Mouse (Mus musculus): ENCODE results near the gene Immp2l. TPM values are rescaled to one million over a fixed set of nuclear protein-coding genes. Genes with fewer than 3 reads are reported as not detected.

Gene Immp2l
- polyA plus RNA-seq, 1 experiment from 2014 or later, result 9.4 TPM

GRCm38 (mm10) chr12:41878493-41878892 is 854.6 kb downstream of the Immp2l start:
- WGBS, result 67% methylated on average over 3 of the region's 3 CpGs
- H3K27me3 ChIP-seq (ENCODE audit: control insufficient read depth, insufficient read depth, low read length), result no peaks in the 10 kb centered on the region

GRCm38 (mm10) chr12:41878972-41879371 is 855.1 kb downstream of the Immp2l start:
- ATAC-seq (replicated peaks; ENCODE audit: extremely low read depth, insufficient read depth, low FRiP score), result no peak
- Histone ChIP-seq H3K9ac (ENCODE audit: low read length) (no peak overlapping the region), H3K27ac (ENCODE audit: low read length) (no peak overlapping the region), H3K27me3 (ENCODE audit: control insufficient read depth, insufficient read depth, low read length) (no peaks in the 10 kb centered on the region), H3K4me1 (ENCODE audit: control insufficient read depth, insufficient read depth, low read length) (peaks cover 5% of the 10 kb centered on the region), H3K4me2 (ENCODE audit: low read depth, low read length) (no peak overlapping the region), H3K9me3 (replicated peaks; ENCODE audit: control insufficient read depth, low read length) (no peaks in the 10 kb centered on the region), H3K36me3 (ENCODE audit: control insufficient read depth, insufficient read depth) (no peaks in the 10 kb centered on the region), H3K4me3 (ENCODE audit: low read length) (no peak overlapping the region)
- whole genome bisulfite sequencing, result 91% methylated on average over 1 of the region's 1 CpGs

More at GRCm38 (mm10) chr12:41878493-41878892, 854.6 kb downstream of the Immp2l start:
- no peaks in the 10 kb centered on the region for H3K9me3 ChIP-seq (replicated peaks; ENCODE audit: control insufficient read depth, low read length)
- H3K4me1 ChIP-seq (ENCODE audit: control insufficient read depth, insufficient read depth, low read length), result peaks cover 5% of the 10 kb centered on the region
- no peak overlapping the region for H3K27ac ChIP-seq (ENCODE audit: low read length)
- no peak overlapping the region for H3K4me3 ChIP-seq (ENCODE audit: low read length)
- H3K9ac ChIP-seq (ENCODE audit: low read length), result no peak overlapping the region
- H3K36me3 ChIP-seq (ENCODE audit: control insufficient read depth, insufficient read depth), result no peaks in the 10 kb centered on the region
- no peak overlapping the region for H3K4me2 ChIP-seq (ENCODE audit: low read depth, low read length)
- ATAC-seq (replicated peaks; ENCODE audit: extremely low read depth, insufficient read depth, low FRiP score), result no peak

GRCm38 (mm10) chr12:41879412-41879811 is 855.5 kb downstream of the Immp2l start:
- H3K4me1 ChIP-seq (ENCODE audit: control insufficient read depth, insufficient read depth, low read length), result peaks cover 5% of the 10 kb centered on the region
- no peaks in the 10 kb centered on the region for H3K36me3 ChIP-seq (ENCODE audit: control insufficient read depth, insufficient read depth)
- H3K4me3 ChIP-seq (ENCODE audit: low read length), result no peak overlapping the region
- no peak overlapping the region for H3K4me2 ChIP-seq (ENCODE audit: low read depth, low read length)
- no peaks in the 10 kb centered on the region for H3K27me3 ChIP-seq (ENCODE audit: control insufficient read depth, insufficient read depth, low read length)
- H3K27ac ChIP-seq (ENCODE audit: low read length), result no peak overlapping the region
- WGBS, result 56% methylated on average over 1 of the region's 1 CpGs
- ATAC-seq (replicated peaks; ENCODE audit: extremely low read depth, insufficient read depth, low FRiP score), result no peak
- no peak overlapping the region for H3K9ac ChIP-seq (ENCODE audit: low read length)
- no peaks in the 10 kb centered on the region for H3K9me3 ChIP-seq (replicated peaks; ENCODE audit: control insufficient read depth, low read length)

GRCm38 (mm10) chr12:41880833-41881232 is 856.9 kb downstream of the Immp2l start:
- WGBS, result 39% methylated on average over 3 of the region's 3 CpGs
- Histone ChIP-seq H3K9ac (ENCODE audit: low read length) (no peak overlapping the region), H3K4me3 (ENCODE audit: low read length) (no peak overlapping the region), H3K9me3 (replicated peaks; ENCODE audit: control insufficient read depth, low read length) (no peaks in the 10 kb centered on the region), H3K4me2 (ENCODE audit: low read depth, low read length) (no peak overlapping the region), H3K4me1 (ENCODE audit: control insufficient read depth, insufficient read depth, low read length) (peaks cover 5% of the 10 kb centered on the region), H3K27ac (ENCODE audit: low read length) (no peak overlapping the region), H3K36me3 (ENCODE audit: control insufficient read depth, insufficient read depth) (no peaks in the 10 kb centered on the region), H3K27me3 (ENCODE audit: control insufficient read depth, insufficient read depth, low read length) (no peaks in the 10 kb centered on the region)
- ATAC-seq (replicated peaks; ENCODE audit: extremely low read depth, insufficient read depth, low FRiP score), result no peak

- Histone ChIP-seq H3K27ac (ENCODE audit: low read length) (no peak overlapping the region), H3K4me3 (ENCODE audit: low read length) (no peak overlapping the region), H3K36me3 (ENCODE audit: control insufficient read depth, insufficient read depth) (no peaks in the 10 kb centered on the region), H3K4me2 (ENCODE audit: low read depth, low read length) (no peak overlapping the region), H3K4me1 (ENCODE audit: control insufficient read depth, insufficient read depth, low read length) (no peaks in the 10 kb centered on the region), H3K9me3 (replicated peaks; ENCODE audit: control insufficient read depth, low read length) (no peaks in the 10 kb centered on the region), H3K9ac (ENCODE audit: low read length) (no peak overlapping the region), H3K27me3 (ENCODE audit: control insufficient read depth, insufficient read depth, low read length) (no peaks in the 10 kb centered on the region)
- 51% methylated on average over 1 of the region's 1 CpGs for whole genome bisulfite sequencing
- no peak for ATAC-seq (replicated peaks; ENCODE audit: extremely low read depth, insufficient read depth, low FRiP score)
These were observed 884.1 kb downstream of the Immp2l start for GRCm38 (mm10) chr12:41908011-41908410.

GRCm38 (mm10) chr12:41911626-41912025 is 887.7 kb downstream of the Immp2l start:
- H3K4me2 ChIP-seq (ENCODE audit: low read depth, low read length), result no peak overlapping the region
- no peaks in the 10 kb centered on the region for H3K9me3 ChIP-seq (replicated peaks; ENCODE audit: control insufficient read depth, low read length)
- H3K4me3 ChIP-seq (ENCODE audit: low read length), result no peak overlapping the region
- H3K27me3 ChIP-seq (ENCODE audit: control insufficient read depth, insufficient read depth, low read length), result no peaks in the 10 kb centered on the region
- no peak overlapping the region for H3K27ac ChIP-seq (ENCODE audit: low read length)
- WGBS, result 74% methylated on average over 3 of the region's 3 CpGs
- no peak for ATAC-seq (replicated peaks; ENCODE audit: extremely low read depth, insufficient read depth, low FRiP score)
- no peaks in the 10 kb centered on the region for H3K4me1 ChIP-seq (ENCODE audit: control insufficient read depth, insufficient read depth, low read length)
- H3K9ac ChIP-seq (ENCODE audit: low read length), result no peak overlapping the region
- H3K36me3 ChIP-seq (ENCODE audit: control insufficient read depth, insufficient read depth), result no peaks in the 10 kb centered on the region

GRCm38 (mm10) chr12:41937751-41938150 is 913.9 kb downstream of the Immp2l start:
- Histone ChIP-seq H3K9me3 (replicated peaks; ENCODE audit: control insufficient read depth, low read length) (no peaks in the 10 kb centered on the region), H3K4me1 (ENCODE audit: control insufficient read depth, insufficient read depth, low read length) (no peaks in the 10 kb centered on the region), H3K27me3 (ENCODE audit: control insufficient read depth, insufficient read depth, low read length) (no peaks in the 10 kb centered on the region), H3K9ac (ENCODE audit: low read length) (no peak overlapping the region), H3K27ac (ENCODE audit: low read length) (no peak overlapping the region), H3K4me3 (ENCODE audit: low read length) (no peak overlapping the region), H3K36me3 (ENCODE audit: control insufficient read depth, insufficient read depth) (no peaks in the 10 kb centered on the region), H3K4me2 (ENCODE audit: low read depth, low read length) (no peak overlapping the region)
- no peak for ATAC-seq (replicated peaks; ENCODE audit: extremely low read depth, insufficient read depth, low FRiP score)
- 64% methylated on average over 2 of the region's 2 CpGs for WGBS

- Histone ChIP-seq H3K9me3 (replicated peaks; ENCODE audit: control insufficient read depth, low read length) (no peaks in the 10 kb centered on the region), H3K4me2 (ENCODE audit: low read depth, low read length) (no peak overlapping the region), H3K4me3 (ENCODE audit: low read length) (no peak overlapping the region), H3K27me3 (ENCODE audit: control insufficient read depth, insufficient read depth, low read length) (no peaks in the 10 kb centered on the region), H3K36me3 (ENCODE audit: control insufficient read depth, insufficient read depth) (no peaks in the 10 kb centered on the region), H3K27ac (ENCODE audit: low read length) (no peak overlapping the region), H3K4me1 (ENCODE audit: control insufficient read depth, insufficient read depth, low read length) (no peaks in the 10 kb centered on the region), H3K9ac (ENCODE audit: low read length) (no peak overlapping the region)
- 80% methylated on average over 5 of the region's 5 CpGs for WGBS
- no peak for ATAC-seq (replicated peaks; ENCODE audit: extremely low read depth, insufficient read depth, low FRiP score)
These were observed 918.0 kb downstream of the Immp2l start for GRCm38 (mm10) chr12:41941853-41942252.

- WGBS, result 79% methylated on average over 4 of the region's 4 CpGs
- H3K36me3 ChIP-seq (ENCODE audit: control insufficient read depth, insufficient read depth), result no peaks in the 10 kb centered on the region
- no peak overlapping the region for H3K27ac ChIP-seq (ENCODE audit: low read length)
- no peak overlapping the region for H3K4me3 ChIP-seq (ENCODE audit: low read length)
- ATAC-seq (replicated peaks; ENCODE audit: extremely low read depth, insufficient read depth, low FRiP score), result no peak
- H3K4me2 ChIP-seq (ENCODE audit: low read depth, low read length), result no peak overlapping the region
- H3K9me3 ChIP-seq (replicated peaks; ENCODE audit: control insufficient read depth, low read length), result no peaks in the 10 kb centered on the region
- no peak overlapping the region for H3K9ac ChIP-seq (ENCODE audit: low read length)
- H3K27me3 ChIP-seq (ENCODE audit: control insufficient read depth, insufficient read depth, low read length), result no peaks in the 10 kb centered on the region
- no peaks in the 10 kb centered on the region for H3K4me1 ChIP-seq (ENCODE audit: control insufficient read depth, insufficient read depth, low read length)
These were observed 920.3 kb downstream of the Immp2l start for GRCm38 (mm10) chr12:41944079-41944672.
